Mouse (Mus musculus) bone marrow, adult 2 months (tissue): ENCODE data around the gene Ift81. TPM values are rescaled to one million over a fixed set of nuclear protein-coding genes. Genes with fewer than 3 reads are reported as not detected.

Source experiments
- H3K27ac ChIP-seq: fragments of 200-500 bp; 2 replicates; pipeline ENCODE4 v1.5.1; 2012; ENCODE audit warnings: low read depth, mild to moderate bottlenecking, control low read depth, inconsistent platforms, low read length; ENCODE audit not compliant: control insufficient read depth, poor library complexity, insufficient read depth
- H3K4me1 ChIP-seq: fragments of 200-500 bp; 2 replicates; pipeline ENCODE4 v1.6.1; 2011; ENCODE audit warnings: low read length; ENCODE audit not compliant: control insufficient read depth, insufficient read depth
- H3K4me3 ChIP-seq: fragments of 200-500 bp; replicated peaks from 2 replicates; pipeline ENCODE3; 2011; ENCODE audit warnings: mild to moderate bottlenecking, low read depth, low read length, control low read depth; ENCODE audit not compliant: control insufficient read depth
- CTCF ChIP-seq: fragments of 200-500 bp; IDR thresholded peaks from 2 replicates; pipeline ENCODE4 v1.5.1; 2011; ENCODE audit warnings: low read length, control low read depth; ENCODE audit not compliant: control insufficient read depth, insufficient read depth
- POLR2A ChIP-seq: fragments of 200-500 bp; IDR thresholded peaks from 2 replicates; pipeline ENCODE4 v1.6.1; 2011; ENCODE audit warnings: low read depth, mild to moderate bottlenecking, control low read depth, low read length, borderline replicate concordance; ENCODE audit not compliant: control insufficient read depth
- WGBS: fragments of 180-500 bp; shearing (Covaris S2); methylation state at CpG from one replicate; pipeline ENCODE4 v1.1.7; 2018; 5-methylcytosine and 5-hydroxymethylcytosine counted together
- polyA plus RNA-seq: library from polyadenylated mRNA; stranded (reverse); fragments of >200 nt; gene quantifications from 2 replicates; pipeline ENCODE4 v1.2.4, GENCODE M21; 2011; ENCODE audit warnings: low replicate concordance; ENCODE audit not compliant: missing spikeins, insufficient read depth, insufficient read length

Ift81 gene
- polyA plus RNA-seq, 1 experiment: 2.1 TPM

DNA sequence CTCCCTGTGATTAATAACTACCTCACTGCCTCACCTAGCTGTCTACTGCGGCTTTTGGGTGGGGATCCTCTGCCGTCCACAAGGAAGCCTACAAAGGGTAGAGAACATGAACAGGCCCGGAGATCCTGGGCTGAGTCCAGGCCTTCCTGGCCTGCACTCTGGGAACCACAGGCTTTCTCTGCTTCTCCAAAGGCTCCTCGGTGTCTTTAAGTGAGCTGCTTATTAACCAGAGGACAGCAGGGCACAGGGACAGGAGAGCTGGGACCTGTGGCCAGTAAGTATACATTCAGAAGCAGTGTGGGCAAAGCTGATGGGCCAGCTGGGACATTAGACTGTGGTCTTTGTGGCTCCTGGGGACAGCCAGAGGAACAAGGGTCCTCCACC lies 89.5 kb downstream of the Ift81 start:
- WGBS: 84% methylated on average over 4 of the region's 4 CpGs
- no peak for TF ChIP-seq POLR2A
- TF ChIP-seq CTCF: no peak
- no peaks in the 10 kb centered on the region for H3K4me1 ChIP-seq
- no peak overlapping the region for H3K27ac ChIP-seq
- no peak overlapping the region for H3K4me3 ChIP-seq

DNA sequence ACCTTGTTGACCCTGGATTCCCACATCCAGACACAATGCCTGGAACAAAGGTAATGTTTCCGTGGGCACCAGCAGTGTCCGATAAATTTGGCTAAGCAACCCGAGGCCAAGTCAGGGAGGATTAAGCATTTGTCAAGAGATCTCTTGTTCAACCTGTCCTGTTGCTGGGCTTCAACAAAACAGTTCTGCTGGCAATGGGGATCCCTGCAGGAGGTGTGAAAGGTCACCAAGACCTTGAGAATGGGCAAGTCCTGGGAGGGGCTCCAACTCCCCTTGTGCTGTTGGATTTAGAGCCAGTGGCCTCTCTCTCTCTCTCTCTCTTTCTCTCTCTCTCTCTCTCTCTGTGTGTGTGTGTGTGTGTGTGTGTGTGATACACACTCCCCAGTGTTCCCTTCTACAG lies 90.1 kb downstream of the Ift81 start:
- Histone ChIP-seq H3K4me1 (no peaks in the 10 kb centered on the region), H3K27ac (no peak overlapping the region), H3K4me3 (no peak overlapping the region)
- TF ChIP-seq POLR2A (no peak), CTCF (no peak)
- 80% methylated on average over 3 of the region's 3 CpGs for WGBS

DNA sequence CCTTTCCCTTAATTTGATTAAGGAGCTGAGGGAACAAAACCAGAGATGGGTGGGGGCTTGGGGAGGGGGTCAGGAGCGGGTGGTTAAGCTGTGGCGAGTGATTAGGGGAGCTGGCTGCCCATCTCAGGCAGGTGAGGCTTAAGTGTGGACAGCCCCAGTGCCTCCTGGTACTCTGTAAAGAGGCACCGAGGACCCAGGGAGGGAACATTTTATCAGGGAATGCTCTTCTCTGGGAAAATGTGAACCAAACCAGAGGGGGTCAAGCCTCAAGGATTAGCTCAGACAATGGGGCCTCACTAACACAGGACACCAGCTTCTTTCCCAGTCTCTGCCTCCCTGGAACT lies 93.2 kb downstream of the Ift81 start:
- WGBS: 89% methylated on average over 3 of the region's 3 CpGs
- TF ChIP-seq CTCF (no peak), POLR2A (no peak)
- no peak overlapping the region for H3K27ac ChIP-seq
- no peak overlapping the region for H3K4me3 ChIP-seq
- H3K4me1 ChIP-seq: no peaks in the 10 kb centered on the region

GRCm38 (mm10) chr5:122520254-122521129 lies 93.8 kb downstream of the Ift81 start:
- WGBS: 74% methylated on average over 23 of the region's 23 CpGs
- Histone ChIP-seq H3K27ac (no peak overlapping the region), H3K4me1 (no peaks in the 10 kb centered on the region), H3K4me3 (no peak overlapping the region)
- TF ChIP-seq POLR2A: no peak
- no peak for TF ChIP-seq CTCF

- TF ChIP-seq POLR2A (no peak), CTCF (no peak)
- Histone ChIP-seq H3K4me3 (no peak overlapping the region), H3K4me1 (no peaks in the 10 kb centered on the region), H3K27ac (no peak overlapping the region)
- WGBS: 52% methylated on average over 7 of the region's 7 CpGs
Observed at GRCm38 (mm10) chr5:122519043-122519660, 95.2 kb downstream of the Ift81 start.

DNA sequence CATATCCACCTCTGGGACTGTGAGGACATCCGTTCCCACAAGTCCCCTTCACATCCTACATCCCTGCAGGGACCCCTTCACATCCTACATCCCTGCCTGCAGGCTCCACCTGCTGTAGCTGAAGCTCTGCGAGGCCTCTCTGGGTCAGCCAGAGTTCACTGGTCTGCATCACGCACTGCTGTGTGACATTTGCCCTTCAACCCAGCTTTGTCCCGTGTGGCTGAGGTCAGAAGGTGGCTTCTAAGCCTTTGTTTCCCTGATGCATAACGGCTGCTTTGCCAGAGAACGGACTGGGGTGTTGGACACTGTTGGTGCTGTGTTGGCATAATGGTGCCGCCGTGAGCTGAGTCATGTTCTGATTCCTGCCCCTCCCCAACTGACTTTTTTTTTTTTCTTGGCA lies 96.1 kb downstream of the Ift81 start:
- Histone ChIP-seq H3K27ac (no peak overlapping the region), H3K4me1 (no peaks in the 10 kb centered on the region), H3K4me3 (no peak overlapping the region)
- WGBS: 76% methylated on average over 8 of the region's 8 CpGs
- no peak for TF ChIP-seq POLR2A
- no peak for TF ChIP-seq CTCF

- TF ChIP-seq CTCF: no peak
- TF ChIP-seq POLR2A: no peak
- Histone ChIP-seq H3K27ac (no peak overlapping the region), H3K4me1 (no peaks in the 10 kb centered on the region), H3K4me3 (no peak overlapping the region)
- WGBS: 79% methylated on average over 5 of the region's 5 CpGs
Observed at GRCm38 (mm10) chr5:122516901-122517300, 97.4 kb downstream of the Ift81 start.

- no peak overlapping the region for H3K27ac ChIP-seq
- TF ChIP-seq POLR2A (no peak), CTCF (no peak)
- H3K4me3 ChIP-seq: no peak overlapping the region
- no peaks in the 10 kb centered on the region for H3K4me1 ChIP-seq
- WGBS: 64% methylated on average over 11 of the region's 11 CpGs
Observed at GRCm38 (mm10) chr5:122516029-122516730, 98.1 kb downstream of the Ift81 start.
